Mouse (Mus musculus): ENCODE measurements around the gene Tnip1. TPM values are rescaled to one million over a fixed set of nuclear protein-coding genes. Genes with fewer than 3 reads are reported as not detected.

Gene Tnip1
- polyA plus RNA-seq, 1 experiment from 2014 or later: 20.5 TPM

Other genes starting within 250 kb of the Tnip1 start
- gene Cdc42se2, start 175.2 kb downstream of the Tnip1 start, polyA plus RNA-seq (2014; fragmentation: Nextera tagmentation; extraction: Ambion mirVana): 81.5 and 94.9 TPM in 2 replicates
- gene Lyrm7, start 102.0 kb downstream of the Tnip1 start, polyA plus RNA-seq (2014; fragmentation: Nextera tagmentation; extraction: Ambion mirVana): 8.0 and 12.4 TPM in 2 replicates
- gene Hint1, start 96.5 kb downstream of the Tnip1 start, polyA plus RNA-seq (2014; fragmentation: Nextera tagmentation; extraction: Ambion mirVana): 740 and 774 TPM in 2 replicates
- gene Gpx3, start 60.5 kb downstream of the Tnip1 start, polyA plus RNA-seq (2014; fragmentation: Nextera tagmentation; extraction: Ambion mirVana): 263 and 321 TPM in 2 replicates
- gene Anxa6, start 70.5 kb upstream of the Tnip1 start, polyA plus RNA-seq (2014; fragmentation: Nextera tagmentation; extraction: Ambion mirVana): 327 and 365 TPM in 2 replicates
- 3.0 and 3.1 TPM in 2 replicates for gene Ccdc69, start 115.2 kb upstream of the Tnip1 start, polyA plus RNA-seq (2014; fragmentation: Nextera tagmentation; extraction: Ambion mirVana)
- gene Gm2a, start 135.2 kb upstream of the Tnip1 start, polyA plus RNA-seq (2014; fragmentation: Nextera tagmentation; extraction: Ambion mirVana): 23.1 and 24.9 TPM in 2 replicates
- gene Slc36a3, start 188.8 kb upstream of the Tnip1 start, polyA plus RNA-seq (2014; fragmentation: Nextera tagmentation; extraction: Ambion mirVana): not detected in 2 replicates
- 0.09 TPM in 2 replicates for gene Slc36a2, start 222.2 kb upstream of the Tnip1 start, polyA plus RNA-seq (2014; fragmentation: Nextera tagmentation; extraction: Ambion mirVana)
- 2.6 and 2.9 TPM in 2 replicates for gene Slc36a1, start 241.4 kb upstream of the Tnip1 start, polyA plus RNA-seq (2014; fragmentation: Nextera tagmentation; extraction: Ambion mirVana)

All from intestine, embryonic 14.5 days (tissue).